Mouse (Mus musculus) kidney, postnatal 0 days (tissue): ENCODE measurements around the gene Anapc7. TPM values are rescaled to one million over a fixed set of nuclear protein-coding genes. Genes with fewer than 3 reads are reported as not detected.
A peak's percentile ranks its signal among the peaks of the same experiment; 100 is the strongest.

Experiments used
- ATAC-seq: fragments of 200-750 bp; cut with Nextera tagmentation; replicated peaks from 2 replicates; pipeline ENCODE4 v1.8.0; 2017; ENCODE audit warnings: low read depth, moderate number of reproducible peaks, moderate TSS enrichment, moderate library complexity; ENCODE audit not compliant: low FRiP score
- DNase-seq: peaks from one replicate; pipeline ENCODE4 v3.0.0-alpha.2; 2016; ENCODE audit warnings: low spot score
- H3K27ac ChIP-seq: fragments of 300-500 bp; sonication (generic); 2 replicates; pipeline ENCODE4 v1.5.1; 2014; ENCODE audit warnings: mild to moderate bottlenecking
- H3K27me3 ChIP-seq: fragments of 300-500 bp; sonication (generic); 2 replicates; pipeline ENCODE4 v1.6.1; 2014; ENCODE audit warnings: low read length, mixed read lengths; ENCODE audit not compliant: insufficient read depth
- H3K36me3 ChIP-seq: fragments of 300-500 bp; sonication (generic); 2 replicates; pipeline ENCODE4 v1.6.1; 2014; ENCODE audit warnings: low read length, mixed read lengths; ENCODE audit not compliant: insufficient read depth
- H3K4me1 ChIP-seq: fragments of 300-500 bp; sonication (generic); replicated peaks from 2 replicates; pipeline ENCODE4 v1.6.1; 2014; ENCODE audit warnings: antibody characterized with exemption, low read length, mixed read lengths; ENCODE audit not compliant: insufficient read depth
- H3K4me2 ChIP-seq: fragments of 300-500 bp; sonication (generic); 2 replicates; pipeline ENCODE4 v1.6.1; 2014; ENCODE audit warnings: mild to moderate bottlenecking, low read length, moderate library complexity, mixed read lengths
- H3K4me3 ChIP-seq: fragments of 300-500 bp; sonication (generic); replicated peaks from 2 replicates; pipeline ENCODE4 v1.5.1; 2014; ENCODE audit warnings: low read depth, low read length
- H3K9ac ChIP-seq: fragments of 300-500 bp; sonication (generic); 2 replicates; pipeline ENCODE4 v1.6.1; 2014; ENCODE audit warnings: low read depth, low read length
- H3K9me3 ChIP-seq: fragments of 300-500 bp; sonication (generic); replicated peaks from 2 replicates; pipeline ENCODE4 v1.6.1; 2016; ENCODE audit warnings: low read length, inconsistent platforms, mixed read lengths
- CTCF ChIP-seq: IDR thresholded peaks from 2 replicates; pipeline ENCODE4 v1.5.1; 2016; ENCODE audit warnings: antibody characterized with exemption, low read depth, mild to moderate bottlenecking, moderate library complexity
- WGBS: fragments of 180-500 bp; shearing (Covaris S2); extraction: QIAGEN DNeasy Blood & Tissue Kit; methylation state at CpG from one replicate; pipeline ENCODE4 v1.1.7; 2014; 5-methylcytosine and 5-hydroxymethylcytosine counted together
- polyA plus RNA-seq: library from polyadenylated mRNA; unstranded; fragments of >200 nt; fragmentation: Nextera tagmentation; extraction: Ambion mirVana; gene quantifications from 2 replicates; pipeline ENCODE4 v1.2.1, GENCODE M21; 2015

Anapc7 gene
- polyA plus RNA-seq, 1 experiment from 2014 or later: 37.5 TPM

DNA sequence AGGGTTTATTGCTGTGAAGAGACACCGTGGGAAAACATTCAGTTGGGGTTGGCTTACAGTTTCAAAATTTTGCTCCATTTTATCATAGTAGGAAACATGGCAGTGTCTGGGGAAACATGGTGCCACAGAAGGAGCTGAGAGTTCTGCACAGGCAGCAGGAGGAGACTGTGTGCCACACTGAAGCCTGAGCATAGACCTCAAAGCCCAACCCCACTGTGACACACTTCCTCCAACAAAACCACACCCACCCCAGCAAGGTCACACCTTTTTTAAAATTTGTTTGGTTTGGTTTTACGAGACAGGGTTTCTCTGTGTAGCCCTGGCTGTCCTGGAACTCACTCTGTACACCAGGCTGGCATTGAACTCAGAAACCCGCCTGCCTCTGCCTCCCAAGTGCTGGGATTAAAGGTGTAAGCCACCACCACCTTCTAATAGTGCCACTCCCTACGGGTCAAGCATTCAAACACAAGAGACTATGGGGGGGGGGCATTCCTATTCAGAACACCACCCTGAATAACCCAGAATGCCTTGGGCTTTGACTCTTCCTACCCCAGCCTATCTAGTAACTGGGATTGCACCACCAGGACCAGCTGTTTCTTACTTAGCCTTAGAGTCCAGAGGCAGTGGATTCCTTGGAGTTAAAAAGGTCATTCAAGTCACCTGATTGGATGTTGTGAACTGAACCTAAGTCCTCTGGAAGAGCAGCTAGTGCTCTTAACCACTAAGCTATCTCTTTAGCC, 8.7 kb downstream of the Anapc7 start:
- Histone ChIP-seq H3K4me2 (no peak overlapping the region), H3K4me1 (no peaks in the 10 kb centered on the region), H3K9ac (no peak overlapping the region), H3K27ac (no peak overlapping the region), H3K9me3 (no peaks in the 10 kb centered on the region), H3K36me3 (peaks cover 52% of the 10 kb centered on the region), H3K4me3 (no peak overlapping the region), H3K27me3 (no peaks in the 10 kb centered on the region)
- DNase-seq: no peak
- 85% methylated on average over 4 of the region's 4 CpGs for WGBS
- no peak for ATAC-seq
- no peak for TF ChIP-seq CTCF

DNA sequence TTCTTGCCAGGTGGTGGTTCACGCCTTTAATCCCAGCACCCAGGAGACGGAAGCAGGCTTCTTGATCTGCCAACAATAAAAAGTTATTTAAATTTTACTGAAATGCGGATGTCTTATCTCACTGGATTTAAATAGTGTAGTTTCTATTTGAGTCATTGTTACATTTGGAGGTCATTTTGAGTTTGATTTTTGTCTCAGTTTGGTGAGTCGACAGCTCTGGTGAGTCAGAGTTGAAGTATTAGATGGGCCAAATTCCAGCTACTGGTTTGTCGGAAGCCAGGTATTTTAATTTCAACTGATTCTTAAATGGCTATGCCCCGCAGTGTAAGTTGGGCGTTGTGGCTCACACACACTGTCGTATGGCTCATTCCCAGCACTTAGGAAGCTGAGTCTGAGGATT, 9.7 kb downstream of the Anapc7 start:
- Histone ChIP-seq H3K27ac (no peak overlapping the region), H3K27me3 (no peaks in the 10 kb centered on the region), H3K4me3 (no peak overlapping the region), H3K9me3 (no peaks in the 10 kb centered on the region), H3K9ac (no peak overlapping the region), H3K4me2 (no peak overlapping the region), H3K36me3 (peaks cover 57% of the 10 kb centered on the region), H3K4me1 (no peaks in the 10 kb centered on the region)
- ATAC-seq: no peak
- 82% methylated on average over 8 of the region's 8 CpGs for WGBS
- DNase-seq: no peak
- TF ChIP-seq CTCF: no peak

DNA sequence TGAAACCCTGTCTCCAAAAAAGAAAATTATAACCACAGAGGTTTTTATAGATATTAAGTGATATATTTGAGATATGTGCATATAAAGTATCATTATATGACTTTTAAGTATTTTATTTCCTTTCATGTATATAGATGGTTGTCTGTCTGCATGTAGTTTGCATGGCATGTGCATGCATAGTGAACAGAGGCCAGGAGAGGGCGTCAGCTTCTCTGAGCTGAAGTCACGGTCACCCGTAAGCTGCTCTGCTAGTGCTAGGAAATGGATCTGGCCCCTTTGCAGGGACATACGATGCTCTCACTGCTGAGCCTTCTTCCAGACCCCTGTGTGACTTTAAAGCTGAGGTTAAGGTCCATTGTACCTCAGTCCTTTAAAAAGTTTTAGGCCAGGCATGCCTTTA, 13.0 kb downstream of the Anapc7 start:
- Histone ChIP-seq H3K27me3 (no peaks in the 10 kb centered on the region), H3K27ac (no peak overlapping the region), H3K9me3 (no peaks in the 10 kb centered on the region), H3K9ac (no peak overlapping the region), H3K4me1 (no peaks in the 10 kb centered on the region), H3K4me2 (no peak overlapping the region), H3K4me3 (no peak overlapping the region), H3K36me3 (peaks cover 71% of the 10 kb centered on the region)
- no peak for DNase-seq
- ATAC-seq: no peak
- WGBS: 72% methylated on average over 4 of the region's 4 CpGs
- TF ChIP-seq CTCF: peak; percentile 34; the same call in 1 of the 2 replicates

DNA sequence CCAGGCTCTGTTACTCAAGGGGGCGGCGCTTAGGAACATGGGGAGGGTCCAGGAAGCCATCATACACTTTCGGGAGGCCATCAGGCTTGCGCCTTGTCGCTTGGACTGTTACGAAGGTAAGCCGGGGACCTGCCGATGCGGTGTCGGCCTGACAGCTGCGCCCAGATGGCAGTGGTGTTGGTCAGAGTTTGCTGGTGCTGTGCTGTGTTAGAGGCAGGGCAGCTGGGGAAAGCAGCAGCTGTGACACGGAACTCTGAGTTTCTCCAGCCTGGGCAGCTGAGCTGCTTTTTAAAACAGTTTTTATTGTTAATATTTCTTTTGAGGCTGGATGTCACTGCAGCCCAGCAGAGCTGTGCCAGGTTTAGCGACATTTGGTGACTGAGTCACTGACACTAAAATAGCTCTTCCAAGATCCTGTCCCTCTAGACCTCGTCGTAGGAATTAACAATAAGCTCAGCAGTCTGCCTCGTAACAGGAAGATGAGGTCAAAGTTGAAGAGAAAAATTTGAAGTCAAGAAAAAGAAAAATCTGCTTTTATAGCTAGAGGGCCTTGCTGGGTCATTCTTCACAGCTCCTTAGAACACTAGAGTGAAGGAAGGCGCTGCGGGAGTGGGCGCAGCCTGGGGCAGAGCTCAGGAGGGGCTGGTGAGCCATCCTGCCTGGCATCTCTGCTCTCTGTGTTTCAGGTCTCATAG, 18.1 kb downstream of the Anapc7 start:
- no peak for TF ChIP-seq CTCF
- Histone ChIP-seq H3K4me2 (no peak overlapping the region), H3K4me3 (no peak overlapping the region), H3K9me3 (no peaks in the 10 kb centered on the region), H3K4me1 (no peaks in the 10 kb centered on the region), H3K36me3 (peaks cover 77% of the 10 kb centered on the region), H3K9ac (no peak overlapping the region), H3K27ac (peak overlapping the region; percentile 74), H3K27me3 (no peaks in the 10 kb centered on the region)
- ATAC-seq: peak; percentile 34; the same call in 1 of the 2 replicates
- DNase-seq: peak; percentile 82
- WGBS: 69% methylated on average over 19 of the region's 19 CpGs

DNA sequence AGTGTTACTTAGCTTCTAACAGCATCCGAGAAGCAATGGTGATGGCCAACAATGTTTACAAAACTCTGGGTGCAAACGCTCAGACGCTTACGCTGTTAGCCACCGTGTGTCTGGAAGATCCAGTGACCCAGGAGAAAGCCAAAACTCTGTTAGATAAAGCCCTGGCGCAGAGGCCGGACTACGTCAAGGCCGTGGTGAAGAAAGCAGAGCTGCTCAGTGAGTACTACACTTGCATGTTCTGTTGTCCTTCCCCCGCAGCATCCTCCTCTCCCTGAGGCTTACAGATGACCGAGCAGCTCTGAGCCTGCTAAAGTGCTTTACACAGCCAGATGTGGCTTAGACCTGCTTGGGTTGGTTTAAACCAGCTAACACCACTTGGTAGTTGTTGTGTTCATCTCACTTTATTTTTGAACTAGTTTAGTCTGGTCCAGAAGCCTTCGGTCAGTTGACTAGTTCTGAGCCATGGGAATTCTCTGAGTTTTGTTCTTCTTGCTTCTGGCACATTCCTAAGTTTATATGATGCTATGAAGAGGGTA, 18.7 kb downstream of the Anapc7 start:
- 83% methylated on average over 12 of the region's 12 CpGs for WGBS
- no peak overlapping the region for H3K9ac ChIP-seq
- H3K4me1 ChIP-seq: no peaks in the 10 kb centered on the region
- DNase-seq: no peak
- no peaks in the 10 kb centered on the region for H3K27me3 ChIP-seq
- no peak for ATAC-seq
- H3K9me3 ChIP-seq: no peaks in the 10 kb centered on the region
- peak overlapping the region; percentile 74 for H3K27ac ChIP-seq
- no peak for TF ChIP-seq CTCF
- peaks cover 83% of the 10 kb centered on the region for H3K36me3 ChIP-seq
- H3K4me3 ChIP-seq: no peak overlapping the region
- no peak overlapping the region for H3K4me2 ChIP-seq

DNA sequence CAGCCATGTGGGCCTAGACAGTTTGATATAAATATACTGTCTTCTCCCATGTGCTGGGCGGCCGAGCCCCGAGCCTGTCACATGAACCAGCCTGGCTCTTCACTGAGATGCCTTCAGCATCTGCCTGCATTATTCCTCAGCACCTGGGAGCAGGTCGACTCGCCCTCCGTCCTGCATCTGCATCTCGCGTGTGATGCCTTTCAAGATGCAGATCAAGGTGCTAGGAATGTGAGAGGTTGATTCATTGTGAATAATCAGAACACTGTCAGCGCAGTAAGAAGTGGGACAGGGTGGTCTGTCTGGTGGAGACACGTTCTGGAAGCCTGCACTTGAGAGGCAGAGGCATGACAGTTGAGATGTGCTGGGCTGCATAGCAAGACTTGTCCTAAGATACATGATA, 23.0 kb downstream of the Anapc7 start:
- Histone ChIP-seq H3K27ac (no peak overlapping the region), H3K4me1 (no peaks in the 10 kb centered on the region), H3K4me3 (no peak overlapping the region), H3K9me3 (no peaks in the 10 kb centered on the region), H3K27me3 (no peaks in the 10 kb centered on the region), H3K9ac (no peak overlapping the region), H3K4me2 (no peak overlapping the region), H3K36me3 (peaks cover 56% of the 10 kb centered on the region)
- no peak for TF ChIP-seq CTCF
- 94% methylated on average over 10 of the region's 10 CpGs for WGBS
- no peak for DNase-seq
- no peak for ATAC-seq
